Mouse (Mus musculus) kidney, embryonic 15.5 days (tissue): Measurements from ENCODE around the gene St7. TPM values are rescaled to one million over a fixed set of nuclear protein-coding genes. Genes with fewer than 3 reads are reported as not detected.

Experiments used
- ATAC-seq: fragments of 200-750 bp; cut with Nextera tagmentation; replicated peaks from 2 replicates; pipeline ENCODE4 v1.8.0; 2017; ENCODE audit warnings: moderate TSS enrichment; ENCODE audit not compliant: low FRiP score
- H3K27ac ChIP-seq: fragments of 300-500 bp; sonication (generic); 2 replicates; pipeline ENCODE4 v1.5.1; 2015; ENCODE audit warnings: mild to moderate bottlenecking, inconsistent platforms
- H3K27me3 ChIP-seq: fragments of 300-500 bp; sonication (generic); 2 replicates; pipeline ENCODE4 v1.6.1; 2015; ENCODE audit warnings: inconsistent platforms
- H3K36me3 ChIP-seq: fragments of 300-500 bp; sonication (generic); 2 replicates; pipeline ENCODE4 v1.6.1; 2015; ENCODE audit warnings: inconsistent platforms
- H3K4me1 ChIP-seq: fragments of 300-500 bp; sonication (generic); 2 replicates; pipeline ENCODE4 v1.6.1; 2015; ENCODE audit warnings: inconsistent platforms
- H3K4me2 ChIP-seq: fragments of 300-500 bp; sonication (generic); 2 replicates; pipeline ENCODE4 v1.6.1; 2015; ENCODE audit warnings: moderate library complexity, mild to moderate bottlenecking, inconsistent platforms
- H3K4me3 ChIP-seq: fragments of 300-500 bp; sonication (generic); replicated peaks from 2 replicates; pipeline ENCODE4 v1.5.1; 2015; ENCODE audit warnings: mild to moderate bottlenecking, inconsistent platforms
- H3K9ac ChIP-seq: fragments of 300-500 bp; sonication (generic); 2 replicates; pipeline ENCODE4 v1.6.1; 2015; ENCODE audit warnings: mild to moderate bottlenecking, inconsistent platforms
- H3K9me3 ChIP-seq: fragments of 300-500 bp; sonication (generic); replicated peaks from 2 replicates; pipeline ENCODE4 v1.6.1; 2016; ENCODE audit warnings: inconsistent platforms
- WGBS: fragments of 180-500 bp; shearing (Covaris S2); methylation state at CpG from one replicate; pipeline ENCODE4 v1.1.7; 2015; ENCODE audit warnings: mixed read lengths; 5-methylcytosine and 5-hydroxymethylcytosine counted together
- polyA plus RNA-seq: library from polyadenylated mRNA; unstranded; fragments of >200 nt; fragmentation: Nextera tagmentation; extraction: Ambion mirVana; gene quantifications from 2 replicates; pipeline ENCODE4 v1.2.1, GENCODE M21; 2015

St7 gene
- polyA plus RNA-seq, 1 experiment from 2014 or later: 20.3 TPM

GRCm38 (mm10) chr6:17747724-17748123 is 55.0 kb downstream of the St7 start:
- Histone ChIP-seq H3K27ac (no peak overlapping the region), H3K4me2 (no peak overlapping the region), H3K4me1 (peaks cover 6% of the 10 kb centered on the region; the same call in 1 of the 2 replicates), H3K4me3 (no peak overlapping the region), H3K9ac (no peak overlapping the region), H3K27me3 (no peaks in the 10 kb centered on the region), H3K9me3 (no peaks in the 10 kb centered on the region), H3K36me3 (no peaks in the 10 kb centered on the region)
- ATAC-seq: no peak
- 90% methylated on average over 13 of the region's 13 CpGs for WGBS

DNA sequence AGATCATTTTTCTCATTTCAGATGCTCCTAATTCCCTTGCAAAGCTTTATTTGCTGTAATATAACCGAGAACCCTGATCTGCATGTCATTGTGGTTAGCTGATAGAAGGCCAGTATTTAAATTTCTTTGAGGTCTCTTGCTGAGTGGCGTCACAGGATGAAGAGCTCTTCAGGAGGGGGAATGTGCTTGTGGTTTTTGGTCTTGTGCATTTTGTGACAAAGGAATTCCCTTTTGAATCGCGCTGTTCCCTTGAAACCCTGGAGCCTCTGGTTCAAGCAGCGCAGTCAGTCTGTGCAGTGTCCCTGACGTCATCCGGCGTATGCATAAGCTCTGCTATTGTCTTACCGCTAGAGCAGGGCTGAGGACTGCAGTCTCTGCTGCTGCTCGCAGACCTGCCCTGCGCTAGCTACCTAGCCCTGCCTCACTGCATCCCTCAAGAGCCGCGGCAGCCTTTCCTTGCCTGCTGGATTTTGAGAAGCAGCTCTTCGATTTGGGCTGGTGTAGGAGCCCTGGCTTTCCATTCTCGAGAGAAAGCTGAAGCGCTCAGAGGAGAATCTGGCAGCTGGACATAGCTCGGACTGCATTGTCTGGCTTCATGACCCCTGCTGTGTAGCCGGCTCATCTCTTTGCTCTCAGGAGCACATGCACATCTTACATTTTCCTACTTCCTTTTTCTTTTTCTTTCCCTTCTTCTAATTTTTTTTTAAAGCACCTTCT is 56.3 kb downstream of the St7 start:
- Histone ChIP-seq H3K4me1 (peaks cover 6% of the 10 kb centered on the region; the same call in 1 of the 2 replicates), H3K27ac (peak overlapping the region; percentile 45), H3K36me3 (no peaks in the 10 kb centered on the region), H3K27me3 (no peaks in the 10 kb centered on the region), H3K4me2 (peak overlapping the region; percentile 60), H3K4me3 (peak overlapping the region; percentile 34), H3K9me3 (no peaks in the 10 kb centered on the region), H3K9ac (peak overlapping the region; percentile 14; the same call in 1 of the 2 replicates)
- ATAC-seq: peak; percentile 100
- WGBS: 3% methylated on average over 18 of the region's 18 CpGs

DNA sequence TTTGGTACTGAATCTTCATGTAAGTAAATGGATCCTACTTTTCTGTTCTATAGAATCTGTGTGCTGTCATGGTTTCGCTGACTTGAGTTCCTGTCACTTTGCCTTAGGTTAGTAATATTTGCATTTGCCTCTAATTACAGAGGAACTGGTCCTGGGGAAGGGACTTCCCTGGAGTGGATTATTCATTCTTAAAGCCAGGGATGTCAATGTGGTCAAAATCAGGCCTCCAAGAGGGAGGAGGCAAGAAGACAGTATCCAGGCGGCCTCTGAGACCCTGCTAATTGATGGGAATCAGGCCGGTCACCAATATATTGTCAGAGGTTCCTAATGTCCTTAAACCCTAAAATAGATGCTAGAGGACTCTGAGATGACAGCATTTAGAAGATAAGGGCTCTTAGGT is 56.9 kb downstream of the St7 start:
- H3K4me2 ChIP-seq: peak overlapping the region; percentile 60
- H3K36me3 ChIP-seq: no peaks in the 10 kb centered on the region
- 76% methylated on average over 3 of the region's 3 CpGs for WGBS
- no peaks in the 10 kb centered on the region for H3K9me3 ChIP-seq
- H3K4me3 ChIP-seq: peak overlapping the region; percentile 34
- peaks cover 6% of the 10 kb centered on the region; the same call in 1 of the 2 replicates for H3K4me1 ChIP-seq
- ATAC-seq: no peak
- H3K9ac ChIP-seq: peak overlapping the region; percentile 14; the same call in 1 of the 2 replicates
- H3K27me3 ChIP-seq: no peaks in the 10 kb centered on the region
- peak overlapping the region; percentile 45; the same call in 1 of the 2 replicates for H3K27ac ChIP-seq

- Histone ChIP-seq H3K4me2 (peak overlapping the region; percentile 60; the same call in 1 of the 2 replicates), H3K36me3 (no peaks in the 10 kb centered on the region), H3K9me3 (no peaks in the 10 kb centered on the region), H3K4me3 (no peak overlapping the region), H3K27me3 (no peaks in the 10 kb centered on the region), H3K27ac (no peak overlapping the region), H3K9ac (no peak overlapping the region), H3K4me1 (peaks cover 6% of the 10 kb centered on the region; the same call in 1 of the 2 replicates)
- 84% methylated on average over 9 of the region's 9 CpGs for WGBS
- no peak for ATAC-seq
These were observed 57.4 kb downstream of the St7 start for GRCm38 (mm10) chr6:17750041-17750660.

DNA sequence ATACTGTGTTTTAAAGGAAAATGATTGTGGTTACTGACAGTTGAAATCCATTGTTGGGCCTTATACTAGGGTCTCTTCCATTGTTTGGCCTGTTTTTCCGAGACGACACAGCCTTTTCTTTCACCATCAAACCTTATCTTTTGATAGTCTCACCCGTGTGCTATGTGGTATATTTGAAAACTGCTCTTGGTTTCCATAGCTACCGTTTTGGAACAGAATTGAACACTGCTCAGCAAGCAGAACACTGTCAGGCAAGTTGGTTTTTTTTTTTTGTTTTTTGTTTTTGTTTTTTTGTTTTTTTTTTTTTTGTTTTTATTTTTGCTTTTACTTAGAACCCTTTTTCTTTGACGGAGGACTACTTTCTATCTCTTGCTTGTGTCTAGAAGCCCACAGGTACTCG is 58.2 kb downstream of the St7 start:
- Histone ChIP-seq H3K27ac (no peak overlapping the region), H3K4me1 (peaks cover 6% of the 10 kb centered on the region; the same call in 1 of the 2 replicates), H3K27me3 (no peaks in the 10 kb centered on the region), H3K4me2 (no peak overlapping the region), H3K9ac (no peak overlapping the region), H3K36me3 (no peaks in the 10 kb centered on the region), H3K4me3 (no peak overlapping the region), H3K9me3 (no peaks in the 10 kb centered on the region)
- WGBS: 89% methylated on average over 6 of the region's 6 CpGs
- ATAC-seq: no peak

DNA sequence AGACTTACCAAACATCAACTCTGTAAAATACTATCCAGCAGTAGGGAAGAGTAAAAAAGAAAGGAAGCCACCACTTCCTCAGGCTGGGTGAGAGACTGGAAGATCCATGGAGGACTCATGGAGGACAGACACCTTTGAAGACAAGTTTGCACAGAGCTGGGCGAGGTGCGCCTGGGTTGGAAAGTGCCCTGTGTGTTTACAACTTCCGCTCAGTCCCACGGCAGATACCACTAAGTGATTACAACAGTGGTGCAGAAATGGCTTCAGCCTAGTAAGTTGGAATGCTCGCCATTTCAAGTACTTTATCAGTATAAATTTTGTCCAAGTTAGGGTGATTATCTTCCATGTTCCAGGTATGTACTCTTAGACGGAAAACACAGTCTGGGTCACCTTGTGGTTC is 63.2 kb downstream of the St7 start:
- H3K27ac ChIP-seq: no peak overlapping the region
- no peak overlapping the region for H3K4me2 ChIP-seq
- no peaks in the 10 kb centered on the region for H3K9me3 ChIP-seq
- 81% methylated on average over 6 of the region's 6 CpGs for WGBS
- no peak overlapping the region for H3K4me3 ChIP-seq
- H3K9ac ChIP-seq: no peak overlapping the region
- H3K4me1 ChIP-seq: no peaks in the 10 kb centered on the region
- H3K27me3 ChIP-seq: no peaks in the 10 kb centered on the region
- no peak for ATAC-seq
- no peaks in the 10 kb centered on the region for H3K36me3 ChIP-seq

GRCm38 (mm10) chr6:17758568-17758967 is 65.8 kb downstream of the St7 start:
- no peaks in the 10 kb centered on the region for H3K9me3 ChIP-seq
- 86% methylated on average over 4 of the region's 4 CpGs for WGBS
- no peak overlapping the region for H3K9ac ChIP-seq
- no peak overlapping the region for H3K4me3 ChIP-seq
- no peaks in the 10 kb centered on the region for H3K36me3 ChIP-seq
- 0 out of 2 replicates have a peak, but pooled peaks cover 2% of the 10 kb centered on the region for H3K4me1 ChIP-seq
- no peak for ATAC-seq
- H3K4me2 ChIP-seq: no peak overlapping the region
- no peak overlapping the region for H3K27ac ChIP-seq
- no peaks in the 10 kb centered on the region for H3K27me3 ChIP-seq

DNA sequence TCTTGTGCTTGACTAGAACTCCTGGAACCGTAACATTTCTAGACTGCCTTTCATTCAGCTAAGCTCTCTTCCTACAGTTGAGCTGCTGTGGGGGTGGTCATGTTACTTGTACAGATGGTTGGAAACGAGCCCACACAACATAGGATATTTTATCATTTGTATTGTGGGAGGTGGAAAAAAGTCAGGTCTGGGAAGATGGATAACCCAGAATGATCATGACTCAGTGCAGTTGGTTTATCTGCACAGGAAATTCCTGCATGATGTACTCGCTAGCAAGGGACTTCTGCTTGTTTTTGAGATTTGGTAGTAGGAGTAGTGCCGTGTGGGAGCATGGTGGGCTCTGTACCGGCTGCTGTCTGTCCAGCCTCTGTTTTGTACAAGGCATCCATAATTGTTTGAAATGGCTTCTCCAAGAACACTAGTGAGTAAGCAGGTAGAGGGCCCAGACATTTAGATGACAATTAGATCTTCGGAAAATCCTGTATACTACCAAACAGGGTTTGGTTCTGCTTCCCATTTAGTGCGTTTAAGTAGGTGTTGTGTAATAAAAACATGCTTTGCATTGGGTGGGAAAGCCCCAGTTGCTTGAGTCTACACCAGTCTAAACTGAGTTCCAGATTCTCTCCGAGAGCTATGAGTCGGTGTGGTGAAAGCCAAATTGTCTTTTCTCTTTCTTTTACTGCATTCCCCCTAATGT is 71.4 kb downstream of the St7 start:
- H3K27ac ChIP-seq: no peak overlapping the region
- 65% methylated on average over 9 of the region's 9 CpGs for WGBS
- H3K4me2 ChIP-seq: no peak overlapping the region
- H3K36me3 ChIP-seq: no peaks in the 10 kb centered on the region
- 0 out of 2 replicates have a peak, but pooled peaks have one; percentile 25 for ATAC-seq
- H3K9me3 ChIP-seq: no peaks in the 10 kb centered on the region
- H3K4me3 ChIP-seq: no peak overlapping the region
- H3K27me3 ChIP-seq: no peaks in the 10 kb centered on the region
- 0 out of 2 replicates have a peak, but pooled peaks cover 6% of the 10 kb centered on the region for H3K4me1 ChIP-seq
- H3K9ac ChIP-seq: no peak overlapping the region

GRCm38 (mm10) chr6:17764660-17764998 is 71.9 kb downstream of the St7 start:
- Histone ChIP-seq H3K4me1 (0 out of 2 replicates have a peak, but pooled peaks cover 6% of the 10 kb centered on the region), H3K9ac (no peak overlapping the region), H3K4me2 (no peak overlapping the region), H3K9me3 (no peaks in the 10 kb centered on the region), H3K27me3 (no peaks in the 10 kb centered on the region), H3K36me3 (no peaks in the 10 kb centered on the region), H3K27ac (no peak overlapping the region), H3K4me3 (no peak overlapping the region)
- ATAC-seq: no peak
- 73% methylated on average over 2 of the region's 2 CpGs for WGBS

- no peaks in the 10 kb centered on the region for H3K36me3 ChIP-seq
- no peak overlapping the region for H3K4me2 ChIP-seq
- H3K4me3 ChIP-seq: no peak overlapping the region
- WGBS: 61% methylated on average over 9 of the region's 9 CpGs
- no peak for ATAC-seq
- H3K9ac ChIP-seq: no peak overlapping the region
- no peaks in the 10 kb centered on the region for H3K27me3 ChIP-seq
- no peaks in the 10 kb centered on the region for H3K9me3 ChIP-seq
- peaks cover 3% of the 10 kb centered on the region; the same call in 1 of the 2 replicates for H3K4me1 ChIP-seq
- no peak overlapping the region for H3K27ac ChIP-seq
These were observed 77.4 kb downstream of the St7 start for GRCm38 (mm10) chr6:17769972-17770644.

- WGBS: 25% methylated on average over 8 of the region's 8 CpGs
- no peak for ATAC-seq
- H3K9ac ChIP-seq: no peak overlapping the region
- H3K36me3 ChIP-seq: no peaks in the 10 kb centered on the region
- H3K4me3 ChIP-seq: no peak overlapping the region
- H3K9me3 ChIP-seq: no peaks in the 10 kb centered on the region
- no peak overlapping the region for H3K4me2 ChIP-seq
- H3K4me1 ChIP-seq: peaks cover 3% of the 10 kb centered on the region; the same call in 1 of the 2 replicates
- H3K27me3 ChIP-seq: no peaks in the 10 kb centered on the region
- no peak overlapping the region for H3K27ac ChIP-seq
These were observed 78.1 kb downstream of the St7 start for GRCm38 (mm10) chr6:17770645-17771345.
